Comparison of ENCODE assay signal across 26 mouse cellular contexts in the genomic region with DNA sequence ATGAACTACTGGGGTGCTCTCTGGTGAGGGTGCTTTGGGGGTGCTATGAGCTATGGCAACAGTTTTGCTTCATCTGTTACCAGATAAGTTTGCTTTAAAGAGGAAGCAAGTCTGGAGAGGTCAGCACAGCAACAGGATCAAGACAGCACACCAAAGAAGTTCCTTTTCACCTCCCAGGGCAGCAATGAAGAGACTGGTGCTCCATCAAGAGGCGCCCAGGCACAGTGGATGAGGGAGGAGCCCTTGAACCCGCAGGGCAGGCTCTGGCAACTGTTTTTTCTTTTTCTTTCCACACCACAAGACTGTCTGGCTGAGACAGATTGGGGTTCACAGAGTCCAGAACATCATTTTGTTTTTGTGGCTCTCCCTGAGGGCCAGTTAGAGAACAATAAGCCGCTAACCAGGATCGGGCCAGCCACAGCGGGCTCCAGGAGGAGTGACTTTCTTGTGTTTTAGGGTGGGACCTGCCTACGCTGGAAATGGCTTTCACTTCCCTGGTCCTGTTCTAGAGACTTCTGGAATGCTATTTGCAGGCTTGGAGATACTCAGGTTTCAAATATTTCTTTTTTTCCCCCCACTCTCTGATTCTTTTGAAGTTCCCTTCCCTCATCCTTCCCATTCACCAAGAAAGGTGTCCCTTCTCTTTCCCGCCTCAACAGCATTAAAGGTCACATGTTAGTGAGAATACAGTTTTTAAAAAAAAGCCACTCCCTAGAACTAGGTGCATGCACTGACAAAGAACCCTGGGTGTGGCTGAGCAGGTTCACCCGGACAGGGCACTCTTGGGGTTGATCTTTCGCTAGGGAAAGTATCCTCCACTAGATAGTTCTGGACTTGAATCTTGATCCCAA. TPM values are rescaled to one million over a fixed set of nuclear protein-coding genes. Genes with fewer than 3 reads are reported as not detected.
DNase-seq lines count a peak whose midpoint lies in the region; ATAC-seq and TF ChIP-seq lines count a peak whose summit lies in the region.
"Had no signal": no experiment of that assay in that cellular context is flagged by ENCODE, and none has a peak within 500 bp of the region (broad histone marks: within the 10 kb centered on the region; RNA-seq: fewer than 3 reads in every experiment).

No protein-coding gene starts in this region.

- ATAC-seq in megakaryocyte, adult 5-6 weeks (ENCODE audit: poor library complexity, severe bottlenecking), result peak; percentile 75
- ATAC-seq in stomach, postnatal 0 days (ENCODE audit: low FRiP score, low TSS enrichment), result peak; percentile 67; the same call in 1 of the 2 replicates
- ATAC-seq in activated CD4-positive, CD25-positive, alpha-beta regulatory T cell, adult 4 months, result no peak
- ATAC-seq: forebrain, embryonic 15.5 days; liver, postnatal 0 days had no signal

- H3K27ac ChIP-seq in bone marrow macrophage, adult 2 months (ENCODE audit: insufficient read depth, low read depth, low read length), result peak overlapping the region; percentile 37
- peak overlapping the region; percentile 85 for H3K27ac ChIP-seq in stomach, postnatal 0 days (replicated peaks)
- H3K27ac ChIP-seq: embryonic facial prominence, embryonic 13.5 days; forebrain, embryonic 15.5 days; hindbrain, embryonic 12.5 days; kidney, embryonic 15.5 days; midbrain, embryonic 12.5 days; neural tube, embryonic 12.5 days had no signal

- TF ChIP-seq POLR2A in bone marrow macrophage, adult 2 months (IDR thresholded peaks at IDR 0.05; ENCODE audit: borderline replicate concordance, low read depth, low read length), result no peak

- H3K9me3 ChIP-seq in stomach, postnatal 0 days (ENCODE audit: control insufficient read depth, low read length), result no peaks in the 10 kb centered on the region
- H3K9me3 ChIP-seq: embryonic facial prominence, embryonic 13.5 days; forebrain, embryonic 15.5 days; hindbrain, embryonic 12.5 days; kidney, embryonic 15.5 days; midbrain, embryonic 12.5 days; neural tube, embryonic 12.5 days had no signal

- H3K4me1 ChIP-seq in bone marrow macrophage, adult 2 months (ENCODE audit: control insufficient read depth, insufficient read depth, low read length), result peaks cover 53% of the 10 kb centered on the region
- H3K4me1 ChIP-seq in stomach, postnatal 0 days (replicated peaks; ENCODE audit: control insufficient read depth, insufficient read depth), result no peaks in the 10 kb centered on the region

- H3K27me3 ChIP-seq in stomach, postnatal 0 days (ENCODE audit: control insufficient read depth, insufficient read depth, low read length), result no peaks in the 10 kb centered on the region
- H3K27me3 ChIP-seq: embryonic facial prominence, embryonic 13.5 days; forebrain, embryonic 15.5 days; hindbrain, embryonic 12.5 days; kidney, embryonic 15.5 days; neural tube, embryonic 12.5 days had no signal

- no peak for TF ChIP-seq CTCF in bone marrow macrophage, adult 2 months (IDR thresholded peaks at IDR 0.05; ENCODE audit: low read depth, low read length)
- TF ChIP-seq CTCF in stomach, postnatal 0 days (IDR thresholded peaks at IDR 0.05; ENCODE audit: low read depth), result no peak

- intact Hi-C loops in left cerebral cortex, postnatal 4 days (cut with DNase I), result no loop called here

- DNase-seq in urinary bladder, postnatal 36 days (ENCODE audit: low spot score in 2 of 2), result peak; percentile 58 to 60
- DNase-seq in urinary bladder, adult 2 months (ENCODE audit: low spot score), result no peak
- DNase-seq in stomach, postnatal 0 days (ENCODE audit: low spot score), result peak; percentile 36
- DNase-seq in kidney, adult 11 months, result no peak
- DNase-seq in left cerebral cortex, postnatal 4 days, result no peak
- DNase-seq: cerebellum, adult 9-10 months; heart, postnatal 10 days; layer of hippocampus, postnatal 36 days; liver, postnatal 0 days; lung, postnatal 36 days; spleen, adult 18-20 months had no signal

- no peaks in the 10 kb centered on the region for H3K36me3 ChIP-seq in stomach, postnatal 0 days (ENCODE audit: control insufficient read depth, insufficient read depth, low read length)
- H3K36me3 ChIP-seq: embryonic facial prominence, embryonic 13.5 days; forebrain, embryonic 15.5 days; hindbrain, embryonic 12.5 days; kidney, embryonic 15.5 days; midbrain, embryonic 12.5 days; neural tube, embryonic 12.5 days had no signal

- H3K4me2 ChIP-seq in stomach, postnatal 0 days (replicated peaks; ENCODE audit: low read depth), result no peak overlapping the region; the same call in 1 of the 2 replicates
- H3K4me2 ChIP-seq: embryonic facial prominence, embryonic 13.5 days; forebrain, embryonic 15.5 days; heart, embryonic 11.5 days; hindbrain, embryonic 12.5 days; kidney, embryonic 15.5 days; midbrain, embryonic 12.5 days; neural tube, embryonic 12.5 days had no signal

- 52% methylated on average over 9 of the region's 9 CpGs for WGBS in stomach, postnatal 0 days

- TF ChIP-seq EP300 in stomach, postnatal 0 days (optimal IDR thresholded peaks at IDR 0.05), result no peak

- no peak overlapping the region for H3K4me3 ChIP-seq in bone marrow macrophage, adult 2 months (ENCODE audit: insufficient read depth, low read length)
- no peak overlapping the region for H3K4me3 ChIP-seq in stomach, postnatal 0 days (ENCODE audit: low read depth, low read length)
- H3K4me3 ChIP-seq: embryonic facial prominence, embryonic 13.5 days; forebrain, embryonic 15.5 days; hindbrain, embryonic 12.5 days; kidney, embryonic 15.5 days; midbrain, embryonic 12.5 days; neural tube, embryonic 12.5 days had no signal

- no peak overlapping the region for H3K9ac ChIP-seq in stomach, postnatal 0 days (ENCODE audit: low read length)
- H3K9ac ChIP-seq: embryonic facial prominence, embryonic 13.5 days; forebrain, embryonic 15.5 days; hindbrain, embryonic 12.5 days; kidney, embryonic 15.5 days; liver, postnatal 0 days; midbrain, embryonic 12.5 days; neural tube, embryonic 12.5 days had no signal

RNA-seq across cellular contexts. Expression of a gene that starts 20.6 kb away (rescaled TPM):
- 37.8 and 40.6 TPM in 2 replicates for polyA plus RNA-seq in urinary bladder, adult 2 months (2012; rRNA removed)
- polyA plus RNA-seq in bone marrow macrophage, adult 2 months (2012; ENCODE audit: insufficient read depth, insufficient read length, missing spikeins), result 5.4 and 5.9 TPM in 2 replicates
- total RNA-seq in megakaryocyte, adult 5-6 weeks (2015), result 94.0 and 94.4 TPM in 2 replicates
- total RNA-seq in megakaryocyte, adult 5-6 weeks (2017), result 44.4 and 60.0 TPM in 2 replicates
- polyA plus RNA-seq in stomach, postnatal 0 days (2015; fragmentation: Nextera tagmentation; extraction: Ambion mirVana), result 20.9 and 24.7 TPM in 2 replicates
- polyA plus RNA-seq in activated CD4-positive, CD25-positive, alpha-beta regulatory T cell, adult 4 months (2017; shearing (Covaris generic)), result 100 to 1,000 TPM; 124 to 153 TPM
- 1 to 10 TPM; 1.4 to 1.7 TPM for total RNA-seq in left cerebral cortex, postnatal 4 days (2021)

RNA-seq across cellular contexts. Expression of a gene that starts 52.0 kb away (rescaled TPM):
- 0.26 and 0.32 TPM in 2 replicates for polyA plus RNA-seq in urinary bladder, adult 2 months (2012; rRNA removed)
- polyA plus RNA-seq in bone marrow macrophage, adult 2 months (2012; ENCODE audit: insufficient read depth, insufficient read length, missing spikeins), result not detected in 2 replicates
- total RNA-seq in megakaryocyte, adult 5-6 weeks (2015), result not detected in 2 replicates
- not detected in 2 replicates for total RNA-seq in megakaryocyte, adult 5-6 weeks (2017)
- 0.15 and 0.21 TPM in 2 replicates for polyA plus RNA-seq in stomach, postnatal 0 days (2015; fragmentation: Nextera tagmentation; extraction: Ambion mirVana)
- not detected for polyA plus RNA-seq in activated CD4-positive, CD25-positive, alpha-beta regulatory T cell, adult 4 months (2017; shearing (Covaris generic))
- total RNA-seq in left cerebral cortex, postnatal 4 days (2021), result not detected
- total RNA-seq: adrenal gland, adult 2 months; layer of hippocampus, postnatal 36 days; left cerebral cortex, postnatal 14 days; liver, adult 2 months; monocyte, adult 5-6 weeks had no signal
- polyA plus RNA-seq: adrenal gland, adult 2 months; heart, embryonic 11.5 days; hindbrain, embryonic 12.5 days; liver, adult 2 months; liver, postnatal 0 days; midbrain, embryonic 12.5 days; thymus, postnatal 0 days had no signal

Comparison
In these comparisons a context has a peak if more than half of its experiments do, and no peak if none do; other contexts are left out.
1. DNase-seq: peak in urinary bladder, postnatal 36 days (2 of 2) and stomach, postnatal 0 days (single experiment); none in urinary bladder, adult 2 months (single experiment), kidney, adult 11 months (single experiment) and left cerebral cortex, postnatal 4 days (single experiment).